Mouse (Mus musculus) neural tube, embryonic 14.5 days (tissue): Measurements from ENCODE around the gene Dio1. TPM values are rescaled to one million over a fixed set of nuclear protein-coding genes. Genes with fewer than 3 reads are reported as not detected.
A peak's percentile ranks its signal among the peaks of the same experiment; 100 is the strongest.

Experiments used
- ATAC-seq: fragments of 200-750 bp; cut with Nextera tagmentation; 2 replicates; pipeline ENCODE4 v1.8.0; 2017; ENCODE audit warnings: low read depth, mild to moderate bottlenecking, moderate TSS enrichment, moderate library complexity
- H3K27ac ChIP-seq: fragments of 300-500 bp; sonication (generic); 2 replicates; pipeline ENCODE4 v1.5.1; 2014; ENCODE audit warnings: low read depth, mild to moderate bottlenecking, control low read depth, low read length, moderate library complexity, mixed read lengths
- H3K27me3 ChIP-seq: fragments of 300-500 bp; sonication (generic); 2 replicates; pipeline ENCODE4 v1.6.1; 2014; ENCODE audit warnings: low read length; ENCODE audit not compliant: control insufficient read depth, insufficient read depth
- H3K36me3 ChIP-seq: fragments of 300-500 bp; sonication (generic); 2 replicates; pipeline ENCODE4 v1.6.1; 2014; ENCODE audit warnings: low read length, mixed read lengths; ENCODE audit not compliant: control insufficient read depth, insufficient read depth
- H3K4me1 ChIP-seq: fragments of 300-500 bp; sonication (generic); 2 replicates; pipeline ENCODE4 v1.6.1; 2014; ENCODE audit warnings: low read length; ENCODE audit not compliant: control insufficient read depth, insufficient read depth
- H3K4me2 ChIP-seq: fragments of 300-500 bp; sonication (generic); 2 replicates; pipeline ENCODE4 v1.6.1; 2014; ENCODE audit warnings: mild to moderate bottlenecking, low read depth, low read length, control low read depth
- H3K4me3 ChIP-seq: fragments of 300-500 bp; sonication (generic); 2 replicates; pipeline ENCODE4 v1.5.1; 2014; ENCODE audit warnings: low read depth, low read length, control low read depth, mixed read lengths
- H3K9ac ChIP-seq: fragments of 300-500 bp; sonication (generic); replicated peaks from 2 replicates; pipeline ENCODE4 v1.6.1; 2014; ENCODE audit warnings: low read depth, mild to moderate bottlenecking, control low read depth, low read length, mixed read lengths
- H3K9me3 ChIP-seq: fragments of 300-500 bp; sonication (generic); 2 replicates; pipeline ENCODE4 v1.6.1; 2016; ENCODE audit warnings: low read length; ENCODE audit not compliant: control insufficient read depth
- WGBS: fragments of 180-500 bp; shearing (Covaris S2); extraction: QIAGEN DNeasy Blood & Tissue Kit; methylation state at CpG from one replicate; pipeline ENCODE4 v1.1.7; 2014; 5-methylcytosine and 5-hydroxymethylcytosine counted together
- polyA plus RNA-seq: library from polyadenylated mRNA; unstranded; fragments of >200 nt; fragmentation: Nextera tagmentation; extraction: Ambion mirVana; gene quantifications from 2 replicates; pipeline ENCODE4 v1.2.1, GENCODE M21; 2014

The Dio1 gene
- not detected in 2 replicates for polyA plus RNA-seq

GRCm38 (mm10) chr4:107306966-107307365 is at the start of gene Dio1:
Dio1 (minus strand) TSS chr4:107307169.
- no peak within 1 kb of the TSS for H3K4me3 ChIP-seq
- H3K27ac ChIP-seq, result no peak within 1 kb of the TSS
- 65% methylated on average over 6 of the region's 6 CpGs for WGBS
- H3K27me3 ChIP-seq, result no peaks in the 10 kb centered on the region
- no peak for ATAC-seq
- no peaks in the 10 kb centered on the region for H3K36me3 ChIP-seq
- H3K4me2 ChIP-seq, result no peak within 1 kb of the TSS
- H3K9ac ChIP-seq, result no peak within 1 kb of the TSS
- no peaks in the 10 kb centered on the region for H3K4me1 ChIP-seq
- H3K9me3 ChIP-seq, result no peaks in the 10 kb centered on the region

- Histone ChIP-seq H3K9ac (no peak overlapping the region), H3K27ac (peak overlapping the region; percentile 72), H3K9me3 (no peaks in the 10 kb centered on the region), H3K27me3 (no peaks in the 10 kb centered on the region), H3K36me3 (no peaks in the 10 kb centered on the region), H3K4me2 (no peak overlapping the region), H3K4me3 (no peak overlapping the region), H3K4me1 (peaks cover 14% of the 10 kb centered on the region; the same call in 1 of the 2 replicates)
- 5% methylated on average over 4 of the region's 4 CpGs for WGBS
- ATAC-seq, result peak; percentile 93
These were observed 47.6 kb upstream of the Dio1 start for GRCm38 (mm10) chr4:107354543-107354942.

- H3K9ac ChIP-seq, result no peak overlapping the region
- peak; percentile 39; the same call in 1 of the 2 replicates for ATAC-seq
- no peak overlapping the region for H3K4me3 ChIP-seq
- H3K9me3 ChIP-seq, result no peaks in the 10 kb centered on the region
- H3K4me2 ChIP-seq, result no peak overlapping the region
- peak overlapping the region; percentile 72 for H3K27ac ChIP-seq
- peaks cover 14% of the 10 kb centered on the region for H3K4me1 ChIP-seq
- H3K27me3 ChIP-seq, result no peaks in the 10 kb centered on the region
- H3K36me3 ChIP-seq, result no peaks in the 10 kb centered on the region
- WGBS, result 50% methylated on average over 5 of the region's 5 CpGs
These were observed 47.2 kb upstream of the Dio1 start for GRCm38 (mm10) chr4:107354126-107354525.

- Histone ChIP-seq H3K36me3 (no peaks in the 10 kb centered on the region), H3K27me3 (no peaks in the 10 kb centered on the region), H3K27ac (peak overlapping the region; percentile 72), H3K9me3 (no peaks in the 10 kb centered on the region), H3K4me2 (no peak overlapping the region), H3K4me1 (peaks cover 19% of the 10 kb centered on the region), H3K9ac (no peak overlapping the region), H3K4me3 (no peak overlapping the region)
- ATAC-seq, result no peak; the same call in 1 of the 2 replicates
- 84% methylated on average over 3 of the region's 3 CpGs for WGBS
These were observed 46.6 kb upstream of the Dio1 start for GRCm38 (mm10) chr4:107353612-107354011.

- Histone ChIP-seq H3K9me3 (no peaks in the 10 kb centered on the region), H3K9ac (no peak overlapping the region), H3K36me3 (no peaks in the 10 kb centered on the region), H3K4me3 (no peak overlapping the region), H3K4me1 (peaks cover 24% of the 10 kb centered on the region), H3K4me2 (no peak overlapping the region), H3K27me3 (no peaks in the 10 kb centered on the region), H3K27ac (no peak overlapping the region)
- no peak for ATAC-seq
These were observed 44.4 kb upstream of the Dio1 start for GRCm38 (mm10) chr4:107351368-107351767.

GRCm38 (mm10) chr4:107349311-107350008 is 42.5 kb upstream of the Dio1 start:
- Histone ChIP-seq H3K36me3 (peaks cover 4% of the 10 kb centered on the region; the same call in 1 of the 2 replicates), H3K4me2 (no peak overlapping the region), H3K9me3 (no peaks in the 10 kb centered on the region), H3K4me3 (no peak overlapping the region), H3K9ac (no peak overlapping the region), H3K4me1 (peaks cover 21% of the 10 kb centered on the region), H3K27me3 (no peaks in the 10 kb centered on the region), H3K27ac (no peak overlapping the region)
- peak; percentile 60; the same call in 1 of the 2 replicates for ATAC-seq
- 77% methylated on average over 8 of the region's 8 CpGs for WGBS

GRCm38 (mm10) chr4:107348529-107349310 is 41.8 kb upstream of the Dio1 start:
- no peak overlapping the region for H3K4me3 ChIP-seq
- peak; percentile 38; the same call in 1 of the 2 replicates for ATAC-seq
- no peaks in the 10 kb centered on the region for H3K27me3 ChIP-seq
- no peaks in the 10 kb centered on the region for H3K9me3 ChIP-seq
- H3K4me1 ChIP-seq, result peaks cover 14% of the 10 kb centered on the region
- whole genome bisulfite sequencing, result 54% methylated on average over 20 of the region's 20 CpGs
- no peak overlapping the region for H3K9ac ChIP-seq
- H3K4me2 ChIP-seq, result no peak overlapping the region
- peaks cover 4% of the 10 kb centered on the region; the same call in 1 of the 2 replicates for H3K36me3 ChIP-seq
- H3K27ac ChIP-seq, result peak overlapping the region; percentile 58

GRCm38 (mm10) chr4:107347221-107347620 is 40.3 kb upstream of the Dio1 start:
- no peak overlapping the region for H3K27ac ChIP-seq
- H3K9me3 ChIP-seq, result no peaks in the 10 kb centered on the region
- peaks cover 10% of the 10 kb centered on the region for H3K4me1 ChIP-seq
- H3K4me3 ChIP-seq, result no peak overlapping the region
- H3K4me2 ChIP-seq, result no peak overlapping the region
- ATAC-seq, result no peak
- H3K9ac ChIP-seq, result no peak overlapping the region
- no peaks in the 10 kb centered on the region for H3K27me3 ChIP-seq
- 73% methylated on average over 6 of the region's 6 CpGs for WGBS
- peaks cover 4% of the 10 kb centered on the region; the same call in 1 of the 2 replicates for H3K36me3 ChIP-seq

- no peak overlapping the region for H3K4me2 ChIP-seq
- H3K27me3 ChIP-seq, result no peaks in the 10 kb centered on the region
- 61% methylated on average over 7 of the region's 7 CpGs for WGBS
- no peak overlapping the region for H3K4me3 ChIP-seq
- H3K4me1 ChIP-seq, result peaks cover 10% of the 10 kb centered on the region
- H3K9ac ChIP-seq, result no peak overlapping the region
- H3K9me3 ChIP-seq, result no peaks in the 10 kb centered on the region
- H3K36me3 ChIP-seq, result peaks cover 4% of the 10 kb centered on the region; the same call in 1 of the 2 replicates
- no peak for ATAC-seq
- no peak overlapping the region for H3K27ac ChIP-seq
These were observed 37.6 kb upstream of the Dio1 start for GRCm38 (mm10) chr4:107344612-107345011.
